Mouse (Mus musculus): Measurements from ENCODE around the gene Tgfb3. TPM values are rescaled to one million over a fixed set of nuclear protein-coding genes. Genes with fewer than 3 reads are reported as not detected.

Tgfb3 gene
- polyA plus RNA-seq, 1 experiment from 2014 or later, result 16.6 TPM

DNA sequence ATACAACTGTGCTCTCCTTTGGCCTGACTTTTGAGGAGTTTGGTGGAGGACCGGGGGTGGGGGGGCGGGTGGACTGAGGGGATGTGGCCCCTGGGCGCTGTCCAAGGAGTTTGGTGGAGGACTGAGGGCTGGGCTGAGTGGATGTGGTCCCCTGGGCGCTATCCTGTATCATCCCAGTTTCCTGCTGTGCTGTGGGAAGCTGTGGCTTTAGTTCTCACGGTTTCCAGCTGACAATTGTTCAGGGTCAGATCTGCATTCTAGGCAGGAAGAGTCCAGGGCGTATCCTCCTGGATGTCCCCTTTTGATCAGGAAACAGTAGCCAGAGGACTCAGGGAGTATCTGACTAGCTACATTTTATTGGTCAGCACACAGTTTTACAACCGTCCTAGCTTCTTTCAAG is 9.2 kb upstream of the Tgfb3 start:
- Histone ChIP-seq H3K9ac (ENCODE audit: low read depth, low read length) (no peak overlapping the region), H3K4me2 (ENCODE audit: low read length) (no peak overlapping the region), H3K27ac (peak overlapping the region; percentile 25; the same call in 1 of the 2 replicates), H3K4me3 (replicated peaks; ENCODE audit: low read depth, low read length) (no peak overlapping the region), H3K4me1 (replicated peaks; ENCODE audit: insufficient read depth, low read length) (peaks cover 10% of the 10 kb centered on the region; the same call in 1 of the 2 replicates), H3K36me3 (ENCODE audit: insufficient read depth, low read length) (peaks cover 12% of the 10 kb centered on the region; the same call in 1 of the 2 replicates), H3K27me3 (ENCODE audit: insufficient read depth, low read length) (no peaks in the 10 kb centered on the region), H3K9me3 (replicated peaks; ENCODE audit: low read length) (no peaks in the 10 kb centered on the region)
- TF ChIP-seq CTCF (IDR thresholded peaks at IDR 0.05; ENCODE audit: low read depth), result no peak
- DNase-seq (ENCODE audit: low spot score), result peak; percentile 49
- WGBS, result 63% methylated on average over 7 of the region's 7 CpGs
- no peak; the same call in 1 of the 2 replicates for ATAC-seq (replicated peaks; ENCODE audit: low FRiP score, low read depth)

GRCm38 (mm10) chr12:86086550-86086949 is 7.7 kb upstream of the Tgfb3 start:
- DNase-seq (ENCODE audit: low spot score) (no peak), ATAC-seq (replicated peaks; ENCODE audit: low FRiP score, low read depth) (no peak)
- Histone ChIP-seq H3K9me3 (replicated peaks; ENCODE audit: low read length) (no peaks in the 10 kb centered on the region), H3K4me3 (replicated peaks; ENCODE audit: low read depth, low read length) (no peak overlapping the region), H3K9ac (ENCODE audit: low read depth, low read length) (no peak overlapping the region), H3K36me3 (ENCODE audit: insufficient read depth, low read length) (peaks cover 12% of the 10 kb centered on the region; the same call in 1 of the 2 replicates), H3K4me1 (replicated peaks; ENCODE audit: insufficient read depth, low read length) (0 out of 2 replicates have a peak, but pooled peaks cover 5% of the 10 kb centered on the region), H3K27ac (no peak overlapping the region), H3K27me3 (ENCODE audit: insufficient read depth, low read length) (no peaks in the 10 kb centered on the region), H3K4me2 (ENCODE audit: low read length) (no peak overlapping the region)
- TF ChIP-seq CTCF (IDR thresholded peaks at IDR 0.05; ENCODE audit: low read depth), result no peak
- 77% methylated on average over 8 of the region's 8 CpGs for WGBS

GRCm38 (mm10) chr12:86085873-86086272 is 7.0 kb upstream of the Tgfb3 start:
- ATAC-seq (replicated peaks; ENCODE audit: low FRiP score, low read depth) (no peak), DNase-seq (ENCODE audit: low spot score) (no peak)
- 0 out of 2 replicates have a peak, but pooled peaks cover 5% of the 10 kb centered on the region for H3K4me1 ChIP-seq (replicated peaks; ENCODE audit: insufficient read depth, low read length)
- peaks cover 12% of the 10 kb centered on the region; the same call in 1 of the 2 replicates for H3K36me3 ChIP-seq (ENCODE audit: insufficient read depth, low read length)
- WGBS, result 90% methylated on average over 7 of the region's 7 CpGs
- H3K4me2 ChIP-seq (ENCODE audit: low read length), result no peak overlapping the region
- no peak overlapping the region for H3K4me3 ChIP-seq (replicated peaks; ENCODE audit: low read depth, low read length)
- no peaks in the 10 kb centered on the region for H3K27me3 ChIP-seq (ENCODE audit: insufficient read depth, low read length)
- H3K9me3 ChIP-seq (replicated peaks; ENCODE audit: low read length), result no peaks in the 10 kb centered on the region
- no peak overlapping the region for H3K27ac ChIP-seq
- no peak for TF ChIP-seq CTCF (IDR thresholded peaks at IDR 0.05; ENCODE audit: low read depth)
- H3K9ac ChIP-seq (ENCODE audit: low read depth, low read length), result no peak overlapping the region

- Histone ChIP-seq H3K9me3 (replicated peaks; ENCODE audit: low read length) (no peaks in the 10 kb centered on the region), H3K4me2 (ENCODE audit: low read length) (peak within 1 kb of the TSS; percentile 72), H3K9ac (ENCODE audit: low read depth, low read length) (peak within 1 kb of the TSS; percentile 58), H3K27ac (peak within 1 kb of the TSS; percentile 9; the same call in 1 of the 2 replicates), H3K36me3 (ENCODE audit: insufficient read depth, low read length) (peaks cover 7% of the 10 kb centered on the region; the same call in 1 of the 2 replicates), H3K4me3 (replicated peaks; ENCODE audit: low read depth, low read length) (peak within 1 kb of the TSS; percentile 69), H3K4me1 (replicated peaks; ENCODE audit: insufficient read depth, low read length) (0 out of 2 replicates have a peak, but pooled peaks cover 5% of the 10 kb centered on the region), H3K27me3 (ENCODE audit: insufficient read depth, low read length) (no peaks in the 10 kb centered on the region)
- WGBS, result under 1% methylated on average over 35 of the region's 35 CpGs
- no peak for TF ChIP-seq CTCF (IDR thresholded peaks at IDR 0.05; ENCODE audit: low read depth)
- ATAC-seq (replicated peaks; ENCODE audit: low FRiP score, low read depth) (peak; percentile 58; the same call in 1 of the 2 replicates), DNase-seq (ENCODE audit: low spot score) (peak; percentile 94)
These were observed 3.7 kb upstream of the Tgfb3 start, which contains the start of gene Ift43 for GRCm38 (mm10) chr12:86082481-86083012. Gene Ift43 (plus strand): TSS chr12:86082541.

GRCm38 (mm10) chr12:86079202-86079667 is 394 bp upstream of the Tgfb3 start:
- DNase-seq (ENCODE audit: low spot score) (peak; percentile 95), ATAC-seq (replicated peaks; ENCODE audit: low FRiP score, low read depth) (peak; percentile 67)
- H3K4me1 ChIP-seq (replicated peaks; ENCODE audit: insufficient read depth, low read length), result peaks cover 11% of the 10 kb centered on the region; the same call in 1 of the 2 replicates
- no peaks in the 10 kb centered on the region for H3K9me3 ChIP-seq (replicated peaks; ENCODE audit: low read length)
- H3K4me2 ChIP-seq (ENCODE audit: low read length), result peak overlapping the region; percentile 84
- no peaks in the 10 kb centered on the region for H3K36me3 ChIP-seq (ENCODE audit: insufficient read depth, low read length)
- WGBS, result under 1% methylated on average over 31 of the region's 31 CpGs
- TF ChIP-seq CTCF (IDR thresholded peaks at IDR 0.05; ENCODE audit: low read depth), result peak; percentile 97
- no peaks in the 10 kb centered on the region for H3K27me3 ChIP-seq (ENCODE audit: insufficient read depth, low read length)
- peak overlapping the region; percentile 66 for H3K9ac ChIP-seq (ENCODE audit: low read depth, low read length)
- H3K27ac ChIP-seq, result peak overlapping the region; percentile 83
- peak overlapping the region; percentile 52 for H3K4me3 ChIP-seq (replicated peaks; ENCODE audit: low read depth, low read length)

DNA sequence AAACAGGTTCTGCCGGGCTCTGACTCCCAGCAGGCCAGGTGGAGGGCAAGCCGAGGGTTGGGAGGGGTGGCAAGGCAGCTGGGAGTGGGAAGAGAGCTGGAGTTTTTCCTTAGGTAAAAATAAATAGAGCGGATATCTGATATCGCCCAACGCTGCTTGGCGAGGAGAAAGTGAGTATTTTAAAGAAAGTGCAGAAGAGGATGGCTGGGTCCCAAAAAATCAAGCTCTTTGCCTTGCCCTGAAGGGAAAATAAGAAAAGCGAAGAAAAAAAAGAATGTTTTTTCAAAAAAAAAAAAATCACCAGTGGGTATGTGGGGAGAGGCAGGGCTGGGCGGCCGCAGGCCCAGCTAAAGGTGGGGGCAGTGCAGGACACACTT is 677 bp downstream of the Tgfb3 start:
- Histone ChIP-seq H3K4me2 (ENCODE audit: low read length) (peak overlapping the region; percentile 84), H3K27me3 (ENCODE audit: insufficient read depth, low read length) (no peaks in the 10 kb centered on the region), H3K4me3 (replicated peaks; ENCODE audit: low read depth, low read length) (peak overlapping the region; percentile 52), H3K36me3 (ENCODE audit: insufficient read depth, low read length) (no peaks in the 10 kb centered on the region), H3K9me3 (replicated peaks; ENCODE audit: low read length) (no peaks in the 10 kb centered on the region), H3K4me1 (replicated peaks; ENCODE audit: insufficient read depth, low read length) (peaks cover 9% of the 10 kb centered on the region; the same call in 1 of the 2 replicates), H3K27ac (peak overlapping the region; percentile 83), H3K9ac (ENCODE audit: low read depth, low read length) (peak overlapping the region; percentile 66; the same call in 1 of the 2 replicates)
- DNase-seq (ENCODE audit: low spot score) (no peak), ATAC-seq (replicated peaks; ENCODE audit: low FRiP score, low read depth) (no peak)
- 15% methylated on average over 9 of the region's 9 CpGs for WGBS
- TF ChIP-seq CTCF (IDR thresholded peaks at IDR 0.05; ENCODE audit: low read depth), result no peak

All from kidney, postnatal 0 days (tissue).